Mouse (Mus musculus): ENCODE measurements at regions not wholly inside any gene's neighbourhood (a gene's known extent, or its start where the extent isn't known, plus 50 kb on each side); places are given as distances from the start of the nearest gene placed in this dataset.

DNA sequence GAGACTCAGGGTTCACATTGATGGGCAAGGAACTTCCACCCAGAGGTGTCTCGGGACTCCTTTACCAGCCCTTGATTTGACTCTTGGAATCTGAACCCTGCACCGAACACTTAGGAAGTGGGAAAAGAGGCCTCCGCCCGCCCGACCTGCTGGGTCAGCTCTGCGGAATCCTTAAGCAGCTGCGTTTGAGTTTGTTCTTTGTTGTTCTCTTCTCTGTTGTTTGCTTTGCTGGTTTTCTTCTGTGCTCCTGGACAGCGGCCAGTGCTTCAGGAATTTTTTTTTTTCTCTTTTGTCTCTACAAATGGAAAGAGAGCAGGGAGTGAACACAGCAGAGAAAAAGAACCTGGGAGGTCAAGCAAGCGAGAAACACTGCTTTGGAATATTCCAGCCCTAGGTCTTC lies 55.1 kb upstream of the Habp2 start:
- H3K9ac ChIP-seq (replicated peaks): no peak overlapping the region
- ATAC-seq (ENCODE audit: low FRiP score, low read depth): no peak
- WGBS: 33% methylated on average over 9 of the region's 9 CpGs
- H3K4me3 ChIP-seq: no peak overlapping the region
- H3K36me3 ChIP-seq: no peaks in the 10 kb centered on the region
- H3K27ac ChIP-seq (replicated peaks): peak overlapping the region; percentile 64; the same call in 1 of the 2 replicates
- H3K4me2 ChIP-seq (replicated peaks): no peak overlapping the region
- H3K4me1 ChIP-seq: peaks cover 18% of the 10 kb centered on the region
- no peaks in the 10 kb centered on the region for H3K27me3 ChIP-seq
- peaks cover 3% of the 10 kb centered on the region; the same call in 1 of the 2 replicates for H3K9me3 ChIP-seq

DNA sequence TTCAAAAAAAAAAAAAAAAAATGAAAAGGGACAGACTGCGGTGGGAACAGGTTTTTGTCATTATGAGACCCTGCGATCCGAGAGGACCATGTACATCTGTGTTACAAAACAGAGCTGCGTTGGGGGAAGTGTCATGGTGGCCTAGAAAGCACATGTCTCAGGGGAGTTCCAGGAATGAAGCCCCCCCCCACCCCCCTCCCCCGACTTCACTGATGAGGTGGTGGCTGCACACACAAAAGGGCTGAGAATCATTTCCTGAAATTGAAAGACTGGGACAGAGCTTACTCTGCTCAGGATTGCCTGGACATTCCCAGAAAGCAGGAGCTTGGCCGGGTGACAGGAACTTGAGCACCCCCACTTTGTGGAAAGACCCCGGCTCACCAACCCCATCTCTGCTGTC lies 54.7 kb upstream of the Habp2 start:
- Histone ChIP-seq H3K27me3 (no peaks in the 10 kb centered on the region), H3K9ac (replicated peaks) (no peak overlapping the region), H3K9me3 (peaks cover 3% of the 10 kb centered on the region; the same call in 1 of the 2 replicates), H3K4me1 (peaks cover 18% of the 10 kb centered on the region), H3K27ac (replicated peaks) (peak overlapping the region; percentile 64), H3K4me3 (no peak overlapping the region), H3K4me2 (replicated peaks) (no peak overlapping the region), H3K36me3 (no peaks in the 10 kb centered on the region)
- WGBS: 51% methylated on average over 7 of the region's 7 CpGs
- ATAC-seq (ENCODE audit: low FRiP score, low read depth): no peak

DNA sequence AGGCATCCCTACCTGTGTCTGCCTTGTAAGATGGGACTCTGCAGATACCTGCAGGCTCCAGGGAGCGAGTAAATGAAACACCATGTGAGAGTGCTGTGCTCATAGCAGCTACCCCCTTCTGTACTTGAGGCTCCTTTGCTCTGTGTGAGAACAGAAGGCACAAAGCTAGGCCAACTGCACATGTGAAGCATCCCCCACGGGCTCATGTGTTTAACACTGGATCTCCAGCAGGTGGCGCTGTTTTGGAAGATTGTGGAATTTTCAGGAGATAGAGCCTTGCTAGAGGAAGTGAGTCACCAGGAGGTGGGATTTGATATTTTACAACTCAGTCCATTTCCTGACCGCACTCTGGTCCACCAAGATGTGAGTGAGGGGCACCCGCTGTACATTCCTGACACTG lies 54.0 kb upstream of the Habp2 start:
- 97% methylated on average over 5 of the region's 5 CpGs for WGBS
- Histone ChIP-seq H3K9ac (replicated peaks) (no peak overlapping the region), H3K27me3 (no peaks in the 10 kb centered on the region)

DNA sequence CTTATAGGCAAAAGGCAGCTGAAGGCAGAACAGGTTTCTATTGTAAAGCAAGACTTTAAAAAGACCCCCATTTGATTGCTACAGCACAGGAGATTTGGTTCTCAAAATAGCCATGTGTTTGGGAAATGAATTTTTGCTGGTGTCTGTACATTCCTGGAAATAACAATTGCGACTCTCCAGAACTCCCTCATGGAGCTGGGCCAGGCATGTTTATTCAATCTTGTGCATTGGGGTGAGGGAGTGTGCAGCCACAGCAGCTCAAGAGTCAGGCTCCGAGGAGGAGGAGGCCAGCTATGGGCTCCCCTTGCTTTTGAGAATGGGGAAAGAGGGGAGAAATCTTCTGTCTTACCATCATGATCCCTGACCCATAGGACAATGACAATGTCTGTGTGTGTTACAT lies 51.9 kb upstream of the Habp2 start:
- H3K36me3 ChIP-seq: no peaks in the 10 kb centered on the region
- H3K9me3 ChIP-seq: peaks cover 3% of the 10 kb centered on the region; the same call in 1 of the 2 replicates
- WGBS: 81% methylated on average over 2 of the region's 2 CpGs
- H3K27ac ChIP-seq (replicated peaks): peak overlapping the region; percentile 39; the same call in 1 of the 2 replicates
- no peaks in the 10 kb centered on the region for H3K27me3 ChIP-seq
- H3K4me2 ChIP-seq (replicated peaks): no peak overlapping the region
- H3K9ac ChIP-seq (replicated peaks): no peak overlapping the region
- ATAC-seq (ENCODE audit: low FRiP score, low read depth): no peak
- H3K4me3 ChIP-seq: no peak overlapping the region
- H3K4me1 ChIP-seq: peaks cover 18% of the 10 kb centered on the region

More for the DNA sequence above, 54.0 kb upstream of the Habp2 start:
- H3K27ac ChIP-seq (replicated peaks): 0 out of 2 replicates have a peak overlapping the region, but pooled peaks have one; percentile 64
- ATAC-seq (ENCODE audit: low FRiP score, low read depth): no peak
- peaks cover 3% of the 10 kb centered on the region; the same call in 1 of the 2 replicates for H3K9me3 ChIP-seq
- H3K36me3 ChIP-seq: no peaks in the 10 kb centered on the region
- peaks cover 18% of the 10 kb centered on the region for H3K4me1 ChIP-seq
- H3K4me2 ChIP-seq (replicated peaks): no peak overlapping the region
- no peak overlapping the region for H3K4me3 ChIP-seq
